Mouse (Mus musculus) lung, embryonic 15.5 days (tissue): ENCODE measurements at regions not wholly inside any gene's neighbourhood (a gene's known extent, or its start where the extent isn't known, plus 50 kb on each side); places are given as distances from the start of the nearest gene placed in this dataset.

Source experiments
- ATAC-seq: fragments of 200-750 bp; cut with Nextera tagmentation; 2 replicates; pipeline ENCODE4 v1.8.0; 2017; ENCODE audit warnings: moderate number of reproducible peaks, borderline replicate concordance; ENCODE audit not compliant: low FRiP score, low TSS enrichment; ENCODE audit errors: extremely low read depth
- H3K27ac ChIP-seq: fragments of 300-500 bp; sonication (generic); 2 replicates; pipeline ENCODE4 v1.5.1; 2015; ENCODE audit warnings: moderate library complexity, mild to moderate bottlenecking, inconsistent platforms
- H3K27me3 ChIP-seq: fragments of 300-500 bp; sonication (generic); 2 replicates; pipeline ENCODE4 v1.6.1; 2015; ENCODE audit warnings: inconsistent platforms
- H3K36me3 ChIP-seq: fragments of 300-500 bp; sonication (generic); 2 replicates; pipeline ENCODE4 v1.6.1; 2015; ENCODE audit warnings: inconsistent platforms
- H3K4me1 ChIP-seq: fragments of 300-500 bp; sonication (generic); 2 replicates; pipeline ENCODE4 v1.6.1; 2015; ENCODE audit warnings: inconsistent platforms
- H3K4me2 ChIP-seq: fragments of 300-500 bp; sonication (generic); 2 replicates; pipeline ENCODE4 v1.6.1; 2015; ENCODE audit warnings: inconsistent platforms, mild to moderate bottlenecking, moderate library complexity
- H3K4me3 ChIP-seq: fragments of 300-500 bp; sonication (generic); 2 replicates; pipeline ENCODE4 v1.5.1; 2015; ENCODE audit warnings: mild to moderate bottlenecking, inconsistent platforms
- H3K9ac ChIP-seq: fragments of 300-500 bp; sonication (generic); 2 replicates; pipeline ENCODE4 v1.6.1; 2015; ENCODE audit warnings: inconsistent platforms
- H3K9me3 ChIP-seq: fragments of 300-500 bp; sonication (generic); 2 replicates; pipeline ENCODE4 v1.6.1; 2016; ENCODE audit warnings: inconsistent platforms
- whole genome bisulfite sequencing: fragments of 180-500 bp; shearing (Covaris S2); methylation state at CpG from one replicate; pipeline ENCODE4 v1.1.7; 2015; 5-methylcytosine and 5-hydroxymethylcytosine counted together

DNA sequence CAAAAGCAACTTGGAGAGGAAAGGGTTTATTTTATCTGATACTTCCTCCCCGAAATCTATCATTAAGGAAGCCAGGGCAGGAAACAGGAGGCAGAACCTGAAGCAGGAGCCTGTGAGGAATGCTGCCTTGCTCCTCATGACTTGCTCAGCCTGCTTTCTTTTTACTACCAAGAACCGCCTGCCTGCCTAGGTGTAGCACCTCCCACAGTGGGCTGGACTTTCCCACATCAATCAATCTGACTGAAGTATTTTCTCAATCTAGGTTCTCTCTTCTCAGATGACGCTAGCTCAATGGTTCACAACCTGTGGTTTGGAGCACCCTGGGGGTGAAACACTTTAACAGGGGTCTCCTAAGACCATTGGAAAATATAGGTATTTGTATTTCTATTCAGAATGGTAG, 83.4 kb upstream of the Ccn6 start:
- Histone ChIP-seq H3K4me2 (no peak overlapping the region), H3K27me3 (no peaks in the 10 kb centered on the region), H3K9me3 (no peaks in the 10 kb centered on the region), H3K9ac (no peak overlapping the region), H3K36me3 (no peaks in the 10 kb centered on the region), H3K4me1 (peaks cover 19% of the 10 kb centered on the region), H3K27ac (no peak overlapping the region), H3K4me3 (no peak overlapping the region)
- no peak for ATAC-seq
- 48% methylated on average over 3 of the region's 3 CpGs for WGBS

DNA sequence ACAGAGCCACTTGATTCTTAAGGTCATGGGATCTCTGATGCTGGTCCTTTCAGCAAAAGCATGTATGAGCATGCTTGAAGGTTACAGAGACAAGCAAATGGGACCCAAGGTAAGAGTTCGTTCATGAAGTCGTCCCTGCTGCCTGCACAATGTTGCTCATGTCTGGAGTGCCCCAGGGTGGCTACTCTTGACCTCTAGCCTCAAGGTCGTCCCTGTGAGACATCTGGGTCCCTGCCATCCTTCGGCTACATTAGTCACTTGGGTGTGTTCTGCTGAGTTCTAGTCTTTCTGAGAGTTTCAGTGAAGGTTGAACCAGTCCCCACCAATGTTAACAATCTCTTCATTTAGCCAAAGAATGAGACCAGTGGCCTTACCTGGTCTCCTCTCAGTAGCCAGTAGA, 81.5 kb upstream of the Ccn6 start:
- Histone ChIP-seq H3K27me3 (no peaks in the 10 kb centered on the region), H3K27ac (no peak overlapping the region), H3K9ac (no peak overlapping the region), H3K4me1 (peaks cover 27% of the 10 kb centered on the region), H3K9me3 (no peaks in the 10 kb centered on the region), H3K36me3 (no peaks in the 10 kb centered on the region), H3K4me3 (no peak overlapping the region), H3K4me2 (no peak overlapping the region)
- 66% methylated on average over 4 of the region's 4 CpGs for whole genome bisulfite sequencing
- no peak for ATAC-seq

DNA sequence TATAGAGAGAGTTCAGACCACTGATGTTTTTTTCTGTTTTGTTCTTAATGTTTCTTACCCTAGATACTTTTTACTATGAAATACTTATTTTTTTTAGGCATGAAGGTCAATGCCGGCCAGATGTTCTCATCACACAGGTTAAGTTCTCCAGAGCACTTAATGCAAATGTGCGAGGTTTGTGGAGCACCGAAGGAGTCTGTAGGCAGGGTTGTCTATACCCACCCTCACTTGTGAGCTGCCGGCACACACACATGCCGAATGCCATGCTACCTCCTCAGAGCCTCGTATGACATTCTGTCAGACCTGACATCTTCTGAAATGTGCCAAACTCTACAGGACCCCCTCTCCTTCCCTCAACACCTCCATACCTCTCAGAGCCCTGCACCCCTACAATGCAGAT, 80.5 kb upstream of the Ccn6 start:
- peaks cover 32% of the 10 kb centered on the region for H3K4me1 ChIP-seq
- no peak overlapping the region for H3K27ac ChIP-seq
- ATAC-seq, result no peak
- H3K36me3 ChIP-seq, result no peaks in the 10 kb centered on the region
- H3K9me3 ChIP-seq, result no peaks in the 10 kb centered on the region
- H3K27me3 ChIP-seq, result no peaks in the 10 kb centered on the region
- WGBS, result 74% methylated on average over 6 of the region's 6 CpGs
- H3K9ac ChIP-seq, result no peak overlapping the region
- no peak overlapping the region for H3K4me3 ChIP-seq
- no peak overlapping the region for H3K4me2 ChIP-seq

DNA sequence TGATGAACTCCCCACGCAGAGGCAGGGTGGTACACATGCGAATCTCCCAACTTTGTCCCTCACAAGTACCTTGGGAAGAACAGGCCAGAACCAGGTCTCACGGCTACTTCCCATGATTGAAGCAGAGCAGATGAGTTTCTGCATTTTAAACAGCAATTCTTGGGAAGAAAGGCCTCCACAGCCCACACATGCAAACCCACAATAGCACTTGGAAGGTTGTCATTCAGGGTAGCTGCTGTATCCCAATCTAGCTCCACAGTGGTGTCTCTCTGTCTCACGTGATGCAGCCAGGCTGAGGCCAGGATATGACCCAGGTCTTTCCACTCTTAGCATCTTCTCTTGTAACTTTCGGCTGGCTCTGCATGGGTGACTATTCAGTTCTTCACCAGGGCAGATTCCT, 78.8 kb upstream of the Ccn6 start:
- Histone ChIP-seq H3K27ac (no peak overlapping the region), H3K9ac (no peak overlapping the region), H3K9me3 (no peaks in the 10 kb centered on the region), H3K4me3 (no peak overlapping the region), H3K27me3 (no peaks in the 10 kb centered on the region), H3K36me3 (no peaks in the 10 kb centered on the region), H3K4me2 (no peak overlapping the region), H3K4me1 (peaks cover 31% of the 10 kb centered on the region; the same call in 1 of the 2 replicates)
- WGBS, result 88% methylated on average over 5 of the region's 5 CpGs
- ATAC-seq, result no peak

DNA sequence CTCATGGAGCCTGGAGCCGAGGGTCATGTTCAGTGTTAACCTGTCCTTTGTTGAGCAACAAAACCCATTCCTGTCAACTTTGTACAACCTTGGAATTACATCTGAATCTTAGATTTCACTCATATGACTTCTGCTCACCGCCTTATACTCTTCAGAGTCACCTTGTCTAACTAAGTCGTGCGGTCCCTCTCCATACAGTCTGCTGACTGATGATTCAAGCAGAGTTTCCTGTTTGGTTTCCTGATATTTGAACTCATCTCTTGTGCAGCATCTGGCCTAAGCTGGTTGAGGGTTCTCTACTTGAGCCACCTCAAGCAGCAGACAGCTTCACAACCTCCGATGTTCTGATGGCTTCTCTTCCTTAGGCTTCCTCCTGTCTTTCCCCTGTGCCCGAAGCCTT, 78.3 kb upstream of the Ccn6 start:
- no peaks in the 10 kb centered on the region for H3K36me3 ChIP-seq
- H3K27me3 ChIP-seq, result no peaks in the 10 kb centered on the region
- no peak overlapping the region for H3K9ac ChIP-seq
- no peak overlapping the region for H3K4me2 ChIP-seq
- no peak overlapping the region for H3K27ac ChIP-seq
- H3K4me3 ChIP-seq, result no peak overlapping the region
- H3K4me1 ChIP-seq, result peaks cover 29% of the 10 kb centered on the region; the same call in 1 of the 2 replicates
- H3K9me3 ChIP-seq, result no peaks in the 10 kb centered on the region
- WGBS, result 81% methylated on average over 6 of the region's 6 CpGs
- no peak for ATAC-seq

DNA sequence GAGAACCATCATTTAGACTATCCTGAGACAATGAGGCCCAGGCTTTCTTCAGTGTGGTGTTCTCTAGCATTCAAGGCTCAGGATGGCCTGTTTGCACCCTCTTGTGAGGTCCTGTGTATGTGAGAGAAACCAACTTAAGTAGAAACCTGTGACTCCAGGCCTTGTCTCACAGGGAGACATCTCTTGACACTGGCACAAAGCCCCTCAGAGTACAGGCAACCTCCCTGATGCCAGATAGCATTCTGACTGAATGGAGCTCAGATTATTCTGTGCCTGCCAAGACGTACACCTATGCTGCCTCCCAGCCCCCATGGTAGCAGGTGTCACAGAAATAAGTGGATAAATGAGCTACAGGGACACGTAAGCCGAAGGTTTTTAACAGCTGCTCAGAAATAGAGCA, 77.9 kb upstream of the Ccn6 start:
- no peak for ATAC-seq
- Histone ChIP-seq H3K4me1 (peaks cover 25% of the 10 kb centered on the region; the same call in 1 of the 2 replicates), H3K4me2 (no peak overlapping the region), H3K27ac (no peak overlapping the region), H3K9me3 (no peaks in the 10 kb centered on the region), H3K27me3 (no peaks in the 10 kb centered on the region), H3K36me3 (no peaks in the 10 kb centered on the region), H3K9ac (no peak overlapping the region), H3K4me3 (no peak overlapping the region)
- 80% methylated on average over 3 of the region's 3 CpGs for WGBS

DNA sequence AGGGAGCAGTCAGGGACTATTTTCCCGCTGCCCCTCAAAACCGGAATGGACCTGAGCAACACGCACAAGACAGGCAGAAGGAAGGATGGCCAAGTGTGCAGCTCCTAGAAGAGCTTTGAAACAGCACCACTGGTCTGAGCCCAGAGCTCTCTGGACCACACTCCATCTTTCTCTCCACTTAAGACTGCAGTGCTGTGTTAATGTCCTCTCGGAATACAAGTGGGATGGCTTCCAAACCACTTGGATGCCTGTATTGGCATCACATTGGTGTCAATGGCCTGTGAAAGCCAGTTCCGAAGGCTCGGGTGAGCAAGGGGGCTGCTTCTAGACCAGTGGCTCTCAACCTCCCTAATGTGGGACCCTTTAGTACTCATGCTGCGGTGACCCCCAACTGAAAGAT, 77.4 kb upstream of the Ccn6 start:
- Histone ChIP-seq H3K9me3 (no peaks in the 10 kb centered on the region), H3K36me3 (no peaks in the 10 kb centered on the region), H3K9ac (no peak overlapping the region), H3K4me1 (peaks cover 22% of the 10 kb centered on the region; the same call in 1 of the 2 replicates), H3K27me3 (no peaks in the 10 kb centered on the region), H3K4me3 (no peak overlapping the region), H3K4me2 (no peak overlapping the region), H3K27ac (no peak overlapping the region)
- no peak for ATAC-seq
- WGBS, result 67% methylated on average over 7 of the region's 7 CpGs

DNA sequence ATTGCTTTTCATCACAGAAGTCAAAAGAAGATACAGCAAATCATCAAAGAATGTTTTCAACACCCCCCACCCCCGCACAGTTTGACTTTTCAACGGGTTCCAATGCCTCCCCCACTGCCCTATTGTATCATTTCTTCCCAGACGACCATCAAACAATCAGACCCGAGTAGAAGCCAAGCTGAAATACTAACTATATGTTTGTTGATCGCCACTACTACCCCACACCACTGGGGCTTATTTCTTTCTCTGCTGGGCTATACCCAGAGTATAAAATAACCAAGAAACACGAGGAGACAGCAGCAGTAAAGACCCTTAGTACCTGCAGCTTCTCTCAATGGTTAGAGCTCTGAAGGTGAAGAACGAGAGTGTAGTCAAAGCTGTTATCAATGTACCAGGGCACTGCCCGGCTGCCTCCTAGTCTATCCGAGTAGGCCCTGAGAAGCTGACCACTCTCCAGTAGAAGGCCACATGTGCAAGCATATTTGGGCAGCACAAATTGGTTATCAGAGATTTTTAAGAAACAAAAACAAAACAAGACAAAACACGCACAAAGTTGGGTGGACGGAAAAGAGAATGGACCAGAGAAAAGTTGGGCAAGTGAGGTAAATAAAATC, 76.7 kb upstream of the Ccn6 start:
- H3K27ac ChIP-seq, result no peak overlapping the region
- H3K4me3 ChIP-seq, result no peak overlapping the region
- H3K4me1 ChIP-seq, result peaks cover 22% of the 10 kb centered on the region; the same call in 1 of the 2 replicates
- 46% methylated on average over 11 of the region's 11 CpGs for WGBS
- ATAC-seq, result no peak
- H3K36me3 ChIP-seq, result no peaks in the 10 kb centered on the region
- H3K27me3 ChIP-seq, result no peaks in the 10 kb centered on the region
- peak overlapping the region; percentile 25; the same call in 1 of the 2 replicates for H3K4me2 ChIP-seq
- no peak overlapping the region for H3K9ac ChIP-seq
- H3K9me3 ChIP-seq, result no peaks in the 10 kb centered on the region

DNA sequence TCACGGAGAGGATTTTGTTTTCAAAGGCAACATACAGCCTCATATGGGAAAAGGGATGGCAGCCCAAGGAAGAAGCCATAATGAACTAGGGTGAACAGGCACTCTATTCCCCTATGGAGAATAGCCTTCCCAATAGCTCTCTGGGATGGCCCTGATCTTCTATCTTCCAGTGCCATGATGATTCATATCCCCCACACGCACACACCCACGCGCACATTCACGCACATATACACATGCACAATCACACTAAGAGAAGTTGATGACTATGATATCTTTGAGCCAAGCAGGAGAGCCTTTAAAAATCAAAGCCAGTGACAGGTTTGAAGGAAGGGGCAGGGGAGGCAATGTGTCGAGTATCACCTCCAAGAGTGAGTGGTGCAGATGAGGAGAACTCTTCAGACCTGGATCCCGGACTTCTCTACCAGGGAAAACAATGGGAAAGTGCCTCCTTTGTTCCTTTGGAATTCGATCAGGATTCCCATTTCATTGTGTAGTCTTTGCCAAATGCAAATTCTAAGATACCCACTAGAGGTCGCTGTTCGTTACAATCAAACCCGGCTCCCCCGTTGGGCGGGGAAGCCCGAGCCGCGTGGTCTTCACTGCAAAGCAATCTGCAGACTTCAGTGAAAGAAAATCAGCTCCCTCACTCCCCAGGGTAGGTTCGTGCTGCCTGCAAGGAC, 76.0 kb upstream of the Ccn6 start:
- no peaks in the 10 kb centered on the region for H3K27me3 ChIP-seq
- peak overlapping the region; percentile 25; the same call in 1 of the 2 replicates for H3K4me2 ChIP-seq
- peaks cover 22% of the 10 kb centered on the region; the same call in 1 of the 2 replicates for H3K4me1 ChIP-seq
- H3K36me3 ChIP-seq, result no peaks in the 10 kb centered on the region
- H3K9ac ChIP-seq, result no peak overlapping the region
- WGBS, result 16% methylated on average over 17 of the region's 17 CpGs
- H3K27ac ChIP-seq, result no peak overlapping the region
- no peak overlapping the region for H3K4me3 ChIP-seq
- no peaks in the 10 kb centered on the region for H3K9me3 ChIP-seq
- peak; percentile 60; the same call in 1 of the 2 replicates for ATAC-seq

DNA sequence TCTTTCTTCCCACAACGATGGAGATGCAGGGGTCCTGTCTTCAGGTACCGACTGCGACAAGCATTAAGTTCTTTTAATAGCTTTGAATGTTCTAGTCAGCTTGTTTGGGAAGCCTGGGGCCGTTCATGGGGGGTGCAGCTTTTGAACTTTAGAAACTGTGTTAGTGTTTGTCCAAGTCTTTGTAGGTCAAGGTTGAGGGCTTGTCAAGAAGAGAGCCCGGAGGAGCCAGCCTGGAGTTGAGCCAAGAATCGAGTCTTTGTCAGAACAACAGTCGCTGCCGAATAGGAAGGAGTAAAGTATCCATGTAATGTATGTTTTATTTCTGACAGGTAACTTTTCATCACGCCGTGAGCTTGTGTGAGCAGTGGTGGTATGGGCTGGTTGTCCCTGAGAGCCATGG, 75.0 kb upstream of the Ccn6 start:
- 31% methylated on average over 10 of the region's 10 CpGs for WGBS
- Histone ChIP-seq H3K36me3 (no peaks in the 10 kb centered on the region), H3K4me2 (0 out of 2 replicates have a peak overlapping the region, but pooled peaks have one; percentile 8), H3K4me3 (no peak overlapping the region), H3K27ac (no peak overlapping the region), H3K9ac (no peak overlapping the region), H3K9me3 (no peaks in the 10 kb centered on the region), H3K27me3 (no peaks in the 10 kb centered on the region), H3K4me1 (peaks cover 22% of the 10 kb centered on the region; the same call in 1 of the 2 replicates)
- ATAC-seq, result no peak

DNA sequence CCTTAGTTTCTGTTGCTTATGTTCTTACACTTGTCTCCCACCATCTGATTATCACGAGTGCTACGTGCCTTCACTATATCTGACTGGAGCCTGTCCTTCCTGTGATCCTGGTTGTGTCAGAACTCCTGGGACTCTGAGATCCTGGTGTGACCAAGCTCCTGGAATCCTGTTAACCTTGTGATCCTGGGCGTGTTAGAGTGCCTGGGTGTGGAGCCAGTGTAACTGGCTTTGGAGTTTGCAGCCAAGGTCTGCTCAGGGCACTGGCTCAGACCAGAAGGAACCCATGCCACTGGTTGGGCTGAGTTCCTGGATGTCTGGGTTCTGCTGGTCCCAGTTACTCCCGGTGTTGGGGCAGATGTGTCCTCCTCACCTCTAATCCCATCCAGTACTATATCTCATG, 74.0 kb upstream of the Ccn6 start:
- Histone ChIP-seq H3K36me3 (no peaks in the 10 kb centered on the region), H3K4me1 (peaks cover 22% of the 10 kb centered on the region; the same call in 1 of the 2 replicates), H3K27ac (no peak overlapping the region), H3K9ac (no peak overlapping the region), H3K9me3 (no peaks in the 10 kb centered on the region), H3K4me3 (no peak overlapping the region), H3K4me2 (no peak overlapping the region), H3K27me3 (no peaks in the 10 kb centered on the region)
- WGBS, result 82% methylated on average over 4 of the region's 4 CpGs
- no peak for ATAC-seq

DNA sequence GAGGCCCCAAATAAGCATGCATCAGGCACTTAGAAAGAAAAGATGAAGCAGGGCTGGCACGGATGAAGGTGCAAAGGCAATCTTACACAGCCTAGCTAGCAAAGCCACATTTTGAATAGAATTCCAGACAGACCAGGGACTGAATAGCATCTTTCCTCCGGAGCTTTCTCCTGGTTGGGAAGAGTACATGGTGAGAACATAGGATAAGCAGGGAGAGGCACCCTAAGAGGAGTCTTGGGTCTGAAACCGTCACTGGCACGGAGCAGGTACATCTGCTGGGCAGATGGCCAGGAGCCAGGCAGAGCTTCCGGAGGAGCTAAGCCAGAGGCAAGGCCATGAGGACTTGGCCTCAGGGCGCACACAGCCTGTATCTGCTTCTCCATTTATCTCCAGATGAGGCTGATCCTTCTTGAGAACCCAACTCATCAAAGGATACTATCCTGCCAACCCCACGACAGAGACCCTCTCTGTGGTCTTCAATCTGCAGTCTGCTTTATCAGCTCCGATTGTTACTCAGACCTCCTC, 70.4 kb upstream of the Ccn6 start:
- no peak overlapping the region for H3K9ac ChIP-seq
- H3K4me3 ChIP-seq, result no peak overlapping the region
- ATAC-seq, result no peak

More for the DNA sequence above, 70.4 kb upstream of the Ccn6 start:
- peaks cover 8% of the 10 kb centered on the region; the same call in 1 of the 2 replicates for H3K4me1 ChIP-seq
- no peaks in the 10 kb centered on the region for H3K27me3 ChIP-seq
- H3K36me3 ChIP-seq, result no peaks in the 10 kb centered on the region
- H3K4me2 ChIP-seq, result no peak overlapping the region
- 79% methylated on average over 8 of the region's 8 CpGs for WGBS
- no peak overlapping the region for H3K27ac ChIP-seq
- H3K9me3 ChIP-seq, result no peaks in the 10 kb centered on the region
